Mouse (Mus musculus): Measurements from ENCODE around the gene Kera. TPM values are rescaled to one million over a fixed set of nuclear protein-coding genes. Genes with fewer than 3 reads are reported as not detected.

Gene Kera
- polyA plus RNA-seq, 1 experiment from 2014 or later: not detected

DNA sequence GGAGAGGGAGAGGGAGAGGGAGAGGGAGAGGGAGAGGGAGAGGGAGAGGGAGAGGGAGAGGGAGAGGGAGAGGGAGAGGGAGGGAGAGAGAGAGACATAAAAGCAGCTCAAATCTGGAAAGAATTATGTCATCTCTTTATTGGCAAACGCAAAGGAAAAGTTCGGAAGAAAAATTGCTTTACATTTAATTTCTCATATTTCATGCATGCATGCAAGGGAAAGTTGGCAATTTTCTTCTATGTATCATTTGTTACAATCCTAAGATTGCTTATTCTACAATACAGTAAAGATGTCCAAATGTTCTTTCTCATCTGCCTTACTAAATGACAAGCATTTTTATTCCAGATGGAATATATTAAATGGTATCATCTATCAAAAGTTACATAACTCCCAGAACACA, 17.7 kb downstream of the Kera start:
- no peak for TF ChIP-seq CTCF (IDR thresholded peaks at IDR 0.05; ENCODE audit: low read depth)
- H3K27ac ChIP-seq: no peak overlapping the region
- no peak overlapping the region for H3K4me2 ChIP-seq (ENCODE audit: low read length)
- H3K4me1 ChIP-seq (replicated peaks; ENCODE audit: insufficient read depth, low read length): no peaks in the 10 kb centered on the region
- ATAC-seq (replicated peaks; ENCODE audit: low FRiP score, low read depth): no peak
- 57% methylated on average over 2 of the region's 2 CpGs for WGBS
- H3K27me3 ChIP-seq (ENCODE audit: insufficient read depth, low read length): no peaks in the 10 kb centered on the region
- no peak overlapping the region for H3K9ac ChIP-seq (ENCODE audit: low read depth, low read length)
- no peak overlapping the region for H3K4me3 ChIP-seq (replicated peaks; ENCODE audit: low read depth, low read length)
- no peaks in the 10 kb centered on the region for H3K36me3 ChIP-seq (ENCODE audit: insufficient read depth, low read length)
- peak; percentile 45 for DNase-seq (ENCODE audit: low spot score)
- H3K9me3 ChIP-seq (replicated peaks; ENCODE audit: low read length): no peaks in the 10 kb centered on the region

DNA sequence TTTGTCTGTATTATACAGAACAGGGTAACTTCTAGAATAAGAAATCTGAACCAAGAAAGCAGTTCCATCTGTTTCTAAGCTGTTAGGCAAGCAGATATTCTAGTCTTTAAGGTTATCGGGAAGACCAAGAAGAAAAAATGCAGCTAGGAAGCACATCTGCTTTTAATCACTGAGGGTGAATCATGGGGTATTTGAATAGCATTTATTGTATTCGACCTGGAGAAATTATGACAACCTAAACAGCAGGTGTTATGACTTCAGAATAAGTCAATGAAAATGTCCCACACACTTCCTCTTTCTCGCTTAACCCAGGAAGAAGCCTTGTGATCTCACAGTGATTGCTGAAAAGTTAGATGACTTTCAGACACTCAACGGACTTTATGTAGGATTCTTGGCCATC, 18.4 kb downstream of the Kera start:
- TF ChIP-seq CTCF (IDR thresholded peaks at IDR 0.05; ENCODE audit: low read depth): no peak
- Histone ChIP-seq H3K4me1 (replicated peaks; ENCODE audit: insufficient read depth, low read length) (no peaks in the 10 kb centered on the region), H3K27ac (no peak overlapping the region), H3K9me3 (replicated peaks; ENCODE audit: low read length) (no peaks in the 10 kb centered on the region), H3K4me3 (replicated peaks; ENCODE audit: low read depth, low read length) (no peak overlapping the region), H3K4me2 (ENCODE audit: low read length) (no peak overlapping the region), H3K36me3 (ENCODE audit: insufficient read depth, low read length) (no peaks in the 10 kb centered on the region), H3K27me3 (ENCODE audit: insufficient read depth, low read length) (no peaks in the 10 kb centered on the region), H3K9ac (ENCODE audit: low read depth, low read length) (no peak overlapping the region)
- ATAC-seq (replicated peaks; ENCODE audit: low FRiP score, low read depth): no peak
- DNase-seq (ENCODE audit: low spot score): peak; percentile 4
- 54% methylated on average over 4 of the region's 4 CpGs for WGBS

DNA sequence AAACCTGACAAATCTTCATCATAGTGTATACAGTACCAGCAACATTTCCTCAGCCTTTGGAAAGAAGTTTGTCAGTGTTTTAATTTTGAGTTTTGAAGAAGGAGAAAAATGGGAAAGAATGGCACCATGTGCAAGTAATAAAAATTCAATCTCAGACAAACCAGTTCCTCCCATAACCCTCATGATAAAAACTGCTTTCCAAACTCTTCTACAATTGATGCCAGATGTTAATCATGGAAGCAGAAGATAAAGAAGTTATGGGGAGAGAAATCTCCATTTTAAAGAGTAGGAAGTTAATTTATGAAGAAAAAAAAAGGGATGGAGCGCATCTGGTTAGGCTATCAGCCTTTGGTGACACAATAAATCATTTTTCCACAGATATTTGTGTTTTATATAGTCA, 19.9 kb downstream of the Kera start:
- Histone ChIP-seq H3K9ac (ENCODE audit: low read depth, low read length) (no peak overlapping the region), H3K4me2 (ENCODE audit: low read length) (no peak overlapping the region), H3K4me3 (replicated peaks; ENCODE audit: low read depth, low read length) (no peak overlapping the region), H3K27me3 (ENCODE audit: insufficient read depth, low read length) (no peaks in the 10 kb centered on the region), H3K9me3 (replicated peaks; ENCODE audit: low read length) (no peaks in the 10 kb centered on the region), H3K36me3 (ENCODE audit: insufficient read depth, low read length) (no peaks in the 10 kb centered on the region), H3K4me1 (replicated peaks; ENCODE audit: insufficient read depth, low read length) (no peaks in the 10 kb centered on the region), H3K27ac (no peak overlapping the region)
- DNase-seq (ENCODE audit: low spot score): peak; percentile 3
- ATAC-seq (replicated peaks; ENCODE audit: low FRiP score, low read depth): no peak
- TF ChIP-seq CTCF (IDR thresholded peaks at IDR 0.05; ENCODE audit: low read depth): no peak
- 78% methylated on average over 1 of the region's 1 CpGs for WGBS

DNA sequence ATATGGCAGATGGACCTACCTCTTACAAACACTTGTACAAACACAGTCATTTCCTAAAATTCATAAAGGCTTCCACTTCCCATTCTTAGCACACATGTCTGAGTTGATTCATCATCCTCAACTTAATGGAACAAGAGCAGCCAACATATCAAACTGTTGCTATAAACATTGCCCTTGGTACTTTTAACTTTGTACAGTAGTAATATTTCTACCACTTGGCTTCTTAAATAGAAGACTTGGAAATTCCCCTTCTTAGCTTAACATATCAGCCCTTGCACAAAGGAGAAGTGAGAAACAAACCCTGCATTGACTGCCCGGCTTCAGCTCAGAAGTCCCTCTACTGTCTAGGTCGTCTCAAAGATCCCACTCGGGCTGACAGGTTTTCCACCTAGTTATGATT, 24.4 kb downstream of the Kera start:
- Histone ChIP-seq H3K36me3 (ENCODE audit: insufficient read depth, low read length) (no peaks in the 10 kb centered on the region), H3K4me1 (replicated peaks; ENCODE audit: insufficient read depth, low read length) (no peaks in the 10 kb centered on the region), H3K27ac (no peak overlapping the region), H3K27me3 (ENCODE audit: insufficient read depth, low read length) (no peaks in the 10 kb centered on the region), H3K9me3 (replicated peaks; ENCODE audit: low read length) (no peaks in the 10 kb centered on the region), H3K9ac (ENCODE audit: low read depth, low read length) (no peak overlapping the region), H3K4me2 (ENCODE audit: low read length) (no peak overlapping the region), H3K4me3 (replicated peaks; ENCODE audit: low read depth, low read length) (no peak overlapping the region)
- no peak for TF ChIP-seq CTCF (IDR thresholded peaks at IDR 0.05; ENCODE audit: low read depth)
- ATAC-seq (replicated peaks; ENCODE audit: low FRiP score, low read depth) (no peak), DNase-seq (ENCODE audit: low spot score) (no peak)
- 93% methylated on average over 3 of the region's 3 CpGs for WGBS

DNA sequence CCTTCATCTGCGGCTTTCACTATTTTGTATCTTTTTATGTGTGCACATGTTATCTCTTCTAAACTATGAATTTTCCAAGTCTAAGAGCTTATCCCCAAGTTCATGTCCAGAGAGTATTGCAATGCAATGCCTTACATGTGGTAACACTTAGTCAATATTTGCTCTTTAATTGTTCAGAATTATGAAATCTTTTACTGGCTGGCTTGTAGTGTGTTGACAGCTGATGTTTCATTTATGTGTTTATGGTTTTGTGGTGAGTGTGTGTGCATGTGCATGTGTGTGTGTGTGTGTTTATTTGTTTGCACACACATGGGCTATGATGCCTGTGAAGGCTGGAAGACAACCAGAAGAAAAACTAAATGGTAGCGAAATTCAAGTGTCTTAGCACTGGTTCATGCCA, 35.2 kb downstream of the Kera start:
- no peak for DNase-seq (ENCODE audit: low spot score)
- Histone ChIP-seq H3K27me3 (ENCODE audit: insufficient read depth, low read length) (no peaks in the 10 kb centered on the region), H3K4me3 (replicated peaks; ENCODE audit: low read depth, low read length) (no peak overlapping the region), H3K9me3 (replicated peaks; ENCODE audit: low read length) (no peaks in the 10 kb centered on the region), H3K4me2 (ENCODE audit: low read length) (no peak overlapping the region), H3K9ac (ENCODE audit: low read depth, low read length) (no peak overlapping the region), H3K27ac (no peak overlapping the region), H3K4me1 (replicated peaks; ENCODE audit: insufficient read depth, low read length) (no peaks in the 10 kb centered on the region), H3K36me3 (ENCODE audit: insufficient read depth, low read length) (no peaks in the 10 kb centered on the region)
- no peak for TF ChIP-seq CTCF (IDR thresholded peaks at IDR 0.05; ENCODE audit: low read depth)
- 92% methylated on average over 2 of the region's 2 CpGs for WGBS
- no peak for ATAC-seq (replicated peaks; ENCODE audit: low FRiP score, low read depth)

DNA sequence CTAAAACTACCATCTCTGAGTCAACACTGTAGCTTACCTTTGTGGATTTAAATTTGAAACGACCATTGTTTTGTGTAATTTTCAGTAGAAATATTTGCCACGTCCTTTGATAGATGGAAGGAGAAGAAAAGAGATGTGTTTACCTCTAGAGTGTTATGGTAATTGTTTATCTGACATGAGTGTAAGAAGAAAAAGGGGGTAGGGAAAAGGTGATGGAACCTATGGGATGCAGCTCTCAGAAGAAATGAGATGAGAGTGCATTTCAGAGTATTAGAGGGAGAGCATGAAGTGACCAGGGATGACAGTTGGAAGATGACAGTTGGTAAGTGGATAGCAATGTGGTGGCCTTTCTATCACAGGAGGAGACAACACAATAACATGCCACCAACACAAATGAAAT, 37.1 kb downstream of the Kera start, which contains the start of gene Epyc:
Gene Epyc, plus strand, starts transcription at position 301 of the 400 bp plus-strand sequence.
- Histone ChIP-seq H3K27ac (no peak within 1 kb of the TSS), H3K4me3 (replicated peaks; ENCODE audit: low read depth, low read length) (no peak within 1 kb of the TSS), H3K9ac (ENCODE audit: low read depth, low read length) (no peak within 1 kb of the TSS), H3K36me3 (ENCODE audit: insufficient read depth, low read length) (no peaks in the 10 kb centered on the region), H3K27me3 (ENCODE audit: insufficient read depth, low read length) (no peaks in the 10 kb centered on the region), H3K4me1 (replicated peaks; ENCODE audit: insufficient read depth, low read length) (no peaks in the 10 kb centered on the region), H3K4me2 (ENCODE audit: low read length) (no peak within 1 kb of the TSS), H3K9me3 (replicated peaks; ENCODE audit: low read length) (no peaks in the 10 kb centered on the region)
- DNase-seq (ENCODE audit: low spot score) (no peak), ATAC-seq (replicated peaks; ENCODE audit: low FRiP score, low read depth) (no peak)
- 90% methylated on average over 2 of the region's 2 CpGs for WGBS
- TF ChIP-seq CTCF (IDR thresholded peaks at IDR 0.05; ENCODE audit: low read depth): no peak

DNA sequence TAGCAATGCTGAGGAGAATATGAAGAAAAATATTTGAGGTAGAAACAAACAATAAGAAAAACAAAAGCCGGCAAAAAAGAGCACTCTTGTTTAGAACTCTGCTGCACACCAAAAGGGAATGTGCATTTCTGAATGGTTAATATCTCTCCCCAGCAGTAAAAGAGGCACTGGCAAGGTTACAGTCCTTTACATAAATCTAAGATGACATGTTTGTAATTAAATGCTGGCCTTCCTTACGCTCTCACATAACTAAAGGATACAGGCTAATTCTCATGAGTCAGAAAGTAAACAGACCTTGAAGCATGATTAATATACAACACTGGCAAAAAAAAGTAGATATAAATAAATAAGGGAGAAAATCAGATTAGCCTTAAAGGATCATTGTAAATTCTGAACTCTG, 43.7 kb downstream of the Kera start:
- Histone ChIP-seq H3K9me3 (replicated peaks; ENCODE audit: low read length) (no peaks in the 10 kb centered on the region), H3K4me3 (replicated peaks; ENCODE audit: low read depth, low read length) (no peak overlapping the region), H3K36me3 (ENCODE audit: insufficient read depth, low read length) (no peaks in the 10 kb centered on the region), H3K4me1 (replicated peaks; ENCODE audit: insufficient read depth, low read length) (no peaks in the 10 kb centered on the region), H3K9ac (ENCODE audit: low read depth, low read length) (no peak overlapping the region), H3K27me3 (ENCODE audit: insufficient read depth, low read length) (no peaks in the 10 kb centered on the region), H3K4me2 (ENCODE audit: low read length) (no peak overlapping the region), H3K27ac (no peak overlapping the region)
- DNase-seq (ENCODE audit: low spot score) (peak; percentile 78), ATAC-seq (replicated peaks; ENCODE audit: low FRiP score, low read depth) (no peak)
- no peak for TF ChIP-seq CTCF (IDR thresholded peaks at IDR 0.05; ENCODE audit: low read depth)
- 33% methylated on average over 2 of the region's 2 CpGs for WGBS

Measured in kidney, postnatal 0 days (tissue).